Mouse (Mus musculus) forebrain, embryonic 15.5 days (tissue): Measurements from ENCODE around the gene Pigb. TPM values are rescaled to one million over a fixed set of nuclear protein-coding genes. Genes with fewer than 3 reads are reported as not detected.

Source experiments
- ATAC-seq: fragments of 200-750 bp; cut with Nextera tagmentation; replicated peaks from 2 replicates; pipeline ENCODE4 v1.8.0; 2017; ENCODE audit warnings: mild to moderate bottlenecking, moderate TSS enrichment, moderate library complexity
- H3K27ac ChIP-seq: fragments of 300-500 bp; sonication (generic); replicated peaks from 2 replicates; pipeline ENCODE4 v1.5.1; 2015; ENCODE audit warnings: mild to moderate bottlenecking, inconsistent platforms
- H3K27me3 ChIP-seq: fragments of 300-500 bp; sonication (generic); 2 replicates; pipeline ENCODE4 v1.6.1; 2015; ENCODE audit warnings: inconsistent platforms
- H3K36me3 ChIP-seq: fragments of 300-500 bp; sonication (generic); 2 replicates; pipeline ENCODE4 v1.6.1; 2015; ENCODE audit warnings: mild to moderate bottlenecking, inconsistent platforms
- H3K4me1 ChIP-seq: fragments of 300-500 bp; sonication (generic); 2 replicates; pipeline ENCODE4 v1.6.1; 2015; ENCODE audit warnings: inconsistent platforms
- H3K4me2 ChIP-seq: fragments of 300-500 bp; sonication (generic); replicated peaks from 2 replicates; pipeline ENCODE4 v1.6.1; 2015; ENCODE audit warnings: mild to moderate bottlenecking, inconsistent platforms
- H3K4me3 ChIP-seq: fragments of 300-500 bp; sonication (generic); 2 replicates; pipeline ENCODE4 v1.5.1; 2015; ENCODE audit warnings: mild to moderate bottlenecking, inconsistent platforms
- H3K9ac ChIP-seq: fragments of 300-500 bp; sonication (generic); replicated peaks from 2 replicates; pipeline ENCODE4 v1.6.1; 2015; ENCODE audit warnings: mild to moderate bottlenecking, inconsistent platforms
- H3K9me3 ChIP-seq: fragments of 300-500 bp; sonication (generic); 2 replicates; pipeline ENCODE4 v1.6.1; 2016; ENCODE audit warnings: inconsistent platforms
- WGBS: fragments of 180-500 bp; shearing (Covaris S2); methylation state at CpG from one replicate; pipeline ENCODE4 v1.1.7; 2015; ENCODE audit warnings: mixed read lengths; 5-methylcytosine and 5-hydroxymethylcytosine counted together
- polyA plus RNA-seq: library from polyadenylated mRNA; unstranded; fragments of >200 nt; fragmentation: Nextera tagmentation; extraction: Ambion mirVana; gene quantifications from 2 replicates; pipeline ENCODE4 v1.2.1, GENCODE M21; 2015

The Pigb gene
- polyA plus RNA-seq, 1 experiment from 2014 or later: 12.7 TPM

DNA sequence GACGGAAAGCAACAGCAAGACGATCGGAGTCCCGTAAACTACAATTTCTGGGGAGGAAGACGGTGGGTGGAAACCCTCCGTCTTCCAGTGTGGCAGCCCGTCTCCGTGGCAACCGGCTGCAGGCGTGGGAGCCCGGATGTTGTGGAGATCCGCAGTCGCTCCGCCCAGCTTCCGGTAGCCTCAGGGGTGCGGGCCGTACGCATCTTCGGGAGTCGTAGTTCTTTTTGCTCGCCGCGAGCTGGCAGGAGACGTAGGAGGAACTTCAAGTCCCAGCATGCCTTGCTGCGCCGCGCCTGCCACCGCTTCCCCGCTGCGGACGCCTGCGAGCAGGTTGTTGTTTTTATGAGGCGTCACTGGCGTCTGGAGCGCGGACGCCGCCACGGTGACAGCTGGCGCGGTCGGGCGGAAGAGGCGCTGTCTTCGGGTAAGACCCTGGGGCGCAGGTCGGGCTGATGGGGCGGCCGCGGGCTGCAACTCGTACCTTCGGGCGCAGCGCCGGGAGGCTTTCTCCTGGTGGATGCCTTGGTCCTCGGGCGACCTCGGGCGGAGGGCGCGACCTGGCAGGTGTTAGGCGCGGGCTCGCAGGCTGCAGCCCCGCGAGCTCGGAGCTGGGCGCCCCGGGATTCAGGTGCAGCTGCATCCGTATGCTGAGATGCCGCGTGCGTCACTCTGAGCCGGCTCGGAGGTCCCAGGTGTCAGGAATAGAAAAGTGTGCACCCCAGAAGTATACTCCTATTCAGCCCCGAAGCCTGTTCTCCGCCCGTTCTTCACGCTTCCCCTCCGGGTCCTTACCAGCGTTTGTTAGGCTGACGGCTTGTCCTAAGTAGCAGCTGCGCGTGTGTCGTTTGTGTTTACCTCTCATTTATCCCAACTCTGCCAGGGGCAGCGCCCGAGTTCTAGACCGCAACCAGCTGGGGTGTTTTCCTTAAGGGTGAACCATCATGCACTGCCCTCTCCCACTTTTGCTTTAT is 54.6 kb downstream of the Pigb start, which contains the start of the genes Ccpg1os and Ccpg1:
Gene Ccpg1os (minus strand): TSS at position 133 of the 971 bp plus-strand sequence.
Gene Ccpg1 (plus strand): TSS at position 180 of the 971 bp plus-strand sequence.
- peak within 1 kb of the TSS; percentile 83 for H3K9ac ChIP-seq
- peak within 1 kb of the TSS; percentile 94 for H3K27ac ChIP-seq
- peak within 1 kb of the TSS; percentile 57 for H3K4me2 ChIP-seq
- peaks cover 18% of the 10 kb centered on the region for H3K4me1 ChIP-seq
- no peaks in the 10 kb centered on the region for H3K36me3 ChIP-seq
- ATAC-seq: peak; percentile 100
- peak within 1 kb of the TSS; percentile 86 for H3K4me3 ChIP-seq
- no peaks in the 10 kb centered on the region for H3K9me3 ChIP-seq
- no peaks in the 10 kb centered on the region for H3K27me3 ChIP-seq
- WGBS: under 1% methylated on average over 88 of the region's 88 CpGs

DNA sequence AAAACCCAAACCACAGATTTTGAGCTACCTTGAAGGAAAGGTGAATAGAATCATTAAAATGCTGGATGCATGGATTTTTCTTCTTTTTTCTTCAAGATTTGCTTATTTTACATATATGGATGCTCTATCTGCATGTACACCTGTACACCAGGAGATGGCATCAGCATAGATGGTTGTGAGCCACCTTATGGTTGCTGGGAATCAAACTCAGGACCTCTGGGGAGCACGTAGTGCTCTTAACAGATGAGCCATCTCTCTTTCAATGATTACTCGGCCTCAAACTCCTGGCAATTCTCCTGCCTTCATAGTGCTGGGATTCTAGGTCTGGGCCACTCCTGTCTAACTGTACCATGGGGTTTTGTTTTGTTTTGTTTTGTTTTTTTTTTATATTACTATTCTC is 57.1 kb downstream of the Pigb start:
- WGBS: 76% methylated on average over 2 of the region's 2 CpGs
- H3K27me3 ChIP-seq: no peaks in the 10 kb centered on the region
- no peak overlapping the region for H3K27ac ChIP-seq
- H3K4me1 ChIP-seq: peaks cover 18% of the 10 kb centered on the region
- H3K4me3 ChIP-seq: no peak overlapping the region
- H3K9ac ChIP-seq: no peak overlapping the region
- no peaks in the 10 kb centered on the region for H3K9me3 ChIP-seq
- no peak for ATAC-seq
- H3K36me3 ChIP-seq: no peaks in the 10 kb centered on the region
- no peak overlapping the region for H3K4me2 ChIP-seq

DNA sequence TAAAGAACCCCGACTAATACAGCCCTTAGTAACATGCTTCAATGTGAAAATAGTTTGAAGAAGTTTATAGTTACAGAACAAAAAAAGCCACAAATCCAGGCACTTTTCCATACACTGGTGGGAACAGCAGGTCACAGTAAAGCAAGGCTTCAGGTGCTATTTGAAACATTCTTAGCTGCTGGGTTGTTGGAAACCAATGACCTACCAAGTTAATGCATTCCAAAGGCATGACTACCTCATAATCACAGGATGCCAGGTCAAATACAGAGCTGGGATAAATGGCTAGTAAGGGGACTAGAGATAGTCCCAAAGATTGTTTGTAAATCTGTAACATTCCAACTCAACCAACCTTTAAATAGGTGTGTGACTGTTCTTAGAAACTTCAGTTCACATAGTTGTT is 64.9 kb downstream of the Pigb start:
- Histone ChIP-seq H3K4me2 (no peak overlapping the region), H3K36me3 (no peaks in the 10 kb centered on the region), H3K4me3 (no peak overlapping the region), H3K9ac (no peak overlapping the region), H3K9me3 (no peaks in the 10 kb centered on the region), H3K27ac (no peak overlapping the region), H3K27me3 (no peaks in the 10 kb centered on the region), H3K4me1 (no peaks in the 10 kb centered on the region)
- WGBS: 91% methylated on average over 1 of the region's 1 CpGs
- no peak for ATAC-seq

DNA sequence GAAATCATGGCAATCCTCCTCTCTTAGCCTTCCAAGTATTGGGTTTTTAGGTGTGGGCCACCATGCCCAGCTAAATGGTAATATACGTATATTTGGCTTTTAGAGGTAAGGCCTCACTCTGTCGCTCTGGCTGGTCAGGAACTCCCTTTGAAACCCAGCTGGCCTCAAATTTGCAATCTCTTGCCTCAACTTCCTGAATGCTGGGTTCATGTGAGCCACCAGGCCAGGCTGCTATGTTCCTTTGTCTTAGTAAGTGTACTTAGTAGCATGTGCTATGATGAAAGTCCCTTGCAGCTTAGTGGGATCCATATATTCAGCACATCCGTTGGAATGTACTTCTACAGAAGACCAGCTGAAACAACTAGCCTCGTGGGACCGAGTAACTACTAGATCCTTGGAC is 65.4 kb downstream of the Pigb start:
- no peaks in the 10 kb centered on the region for H3K27me3 ChIP-seq
- ATAC-seq: no peak
- no peak overlapping the region for H3K27ac ChIP-seq
- H3K4me1 ChIP-seq: no peaks in the 10 kb centered on the region
- no peak overlapping the region for H3K4me2 ChIP-seq
- H3K9ac ChIP-seq: no peak overlapping the region
- H3K4me3 ChIP-seq: no peak overlapping the region
- H3K9me3 ChIP-seq: no peaks in the 10 kb centered on the region
- no peaks in the 10 kb centered on the region for H3K36me3 ChIP-seq
- WGBS: 90% methylated on average over 5 of the region's 5 CpGs

- Histone ChIP-seq H3K9ac (no peak overlapping the region), H3K27me3 (no peaks in the 10 kb centered on the region), H3K4me2 (no peak overlapping the region), H3K9me3 (no peaks in the 10 kb centered on the region), H3K27ac (no peak overlapping the region), H3K36me3 (no peaks in the 10 kb centered on the region), H3K4me3 (no peak overlapping the region), H3K4me1 (peaks cover 7% of the 10 kb centered on the region)
- no peak for ATAC-seq
Observed at GRCm38 (mm10) chr9:72972984-72973383, 67.2 kb downstream of the Pigb start.

GRCm38 (mm10) chr9:72972435-72972834 is 67.7 kb downstream of the Pigb start:
- Histone ChIP-seq H3K9me3 (no peaks in the 10 kb centered on the region), H3K4me3 (no peak overlapping the region), H3K27me3 (no peaks in the 10 kb centered on the region), H3K27ac (no peak overlapping the region), H3K4me2 (no peak overlapping the region), H3K4me1 (peaks cover 10% of the 10 kb centered on the region), H3K36me3 (no peaks in the 10 kb centered on the region), H3K9ac (no peak overlapping the region)
- 74% methylated on average over 5 of the region's 5 CpGs for WGBS
- no peak for ATAC-seq

- ATAC-seq: no peak
Observed at GRCm38 (mm10) chr9:72969874-72970273, 70.3 kb downstream of the Pigb start.

GRCm38 (mm10) chr9:72968349-72969061 is 71.7 kb downstream of the Pigb start:
- no peaks in the 10 kb centered on the region for H3K36me3 ChIP-seq
- 22% methylated on average over 11 of the region's 11 CpGs for WGBS

More at GRCm38 (mm10) chr9:72969874-72970273, 70.3 kb downstream of the Pigb start:
- Histone ChIP-seq H3K27ac (peak overlapping the region; percentile 75; the same call in 1 of the 2 replicates), H3K4me1 (peaks cover 10% of the 10 kb centered on the region), H3K9me3 (no peaks in the 10 kb centered on the region), H3K4me2 (no peak overlapping the region), H3K36me3 (no peaks in the 10 kb centered on the region), H3K4me3 (no peak overlapping the region), H3K9ac (no peak overlapping the region), H3K27me3 (no peaks in the 10 kb centered on the region)
- WGBS: 72% methylated on average over 7 of the region's 7 CpGs

GRCm38 (mm10) chr9:72961959-72962358 is 78.2 kb downstream of the Pigb start:
- Histone ChIP-seq H3K4me1 (peaks cover 12% of the 10 kb centered on the region), H3K36me3 (no peaks in the 10 kb centered on the region)
- 80% methylated on average over 15 of the region's 15 CpGs for WGBS

More at GRCm38 (mm10) chr9:72968349-72969061, 71.7 kb downstream of the Pigb start:
- Histone ChIP-seq H3K4me3 (no peak overlapping the region), H3K4me2 (0 out of 2 replicates have a peak overlapping the region, but pooled peaks have one; percentile 23), H3K4me1 (peaks cover 10% of the 10 kb centered on the region), H3K27ac (peak overlapping the region; percentile 78), H3K9me3 (no peaks in the 10 kb centered on the region), H3K9ac (no peak overlapping the region), H3K27me3 (no peaks in the 10 kb centered on the region)
- peak; percentile 91 for ATAC-seq

GRCm38 (mm10) chr9:72961346-72961745 is 78.8 kb downstream of the Pigb start:
- Histone ChIP-seq H3K4me1 (peaks cover 12% of the 10 kb centered on the region), H3K4me3 (no peak overlapping the region), H3K9ac (no peak overlapping the region), H3K9me3 (no peaks in the 10 kb centered on the region), H3K36me3 (no peaks in the 10 kb centered on the region), H3K27me3 (no peaks in the 10 kb centered on the region), H3K4me2 (no peak overlapping the region), H3K27ac (no peak overlapping the region)
- ATAC-seq: no peak
- WGBS: 70% methylated on average over 8 of the region's 8 CpGs

More at GRCm38 (mm10) chr9:72961959-72962358, 78.2 kb downstream of the Pigb start:
- no peak for ATAC-seq
- H3K4me2 ChIP-seq: no peak overlapping the region
- H3K9ac ChIP-seq: no peak overlapping the region
- H3K27me3 ChIP-seq: no peaks in the 10 kb centered on the region
- H3K9me3 ChIP-seq: no peaks in the 10 kb centered on the region
- no peak overlapping the region for H3K27ac ChIP-seq
- no peak overlapping the region for H3K4me3 ChIP-seq

GRCm38 (mm10) chr9:72958521-72959450 is 81.4 kb downstream of the Pigb start, which contains the start of the genes Dyx1c1 and Gm44503:
TSS of gene Dyx1c1 (plus strand) at chr9:72958785.
TSS of gene Gm44503 (plus strand) at chr9:72958852.
- peak; percentile 95 for ATAC-seq
- no peaks in the 10 kb centered on the region for H3K9me3 ChIP-seq
- H3K4me1 ChIP-seq: peaks cover 12% of the 10 kb centered on the region
- H3K27me3 ChIP-seq: no peaks in the 10 kb centered on the region
- H3K27ac ChIP-seq: peak within 1 kb of the TSS; percentile 63
- no peaks in the 10 kb centered on the region for H3K36me3 ChIP-seq
- peak within 1 kb of the TSS; percentile 49 for H3K9ac ChIP-seq
- WGBS: 1% methylated on average over 43 of the region's 43 CpGs
- H3K4me2 ChIP-seq: peak within 1 kb of the TSS; percentile 56
- H3K4me3 ChIP-seq: peak within 1 kb of the TSS; percentile 61
